Mouse (Mus musculus) embryo, embryonic 11 days (tissue): ENCODE data around the gene Klhdc8b.

Experiments used
- DNase-seq: peaks from one replicate; pipeline ENCODE4 v3.0.0-alpha.2; 2015

Klhdc8b gene

DNA sequence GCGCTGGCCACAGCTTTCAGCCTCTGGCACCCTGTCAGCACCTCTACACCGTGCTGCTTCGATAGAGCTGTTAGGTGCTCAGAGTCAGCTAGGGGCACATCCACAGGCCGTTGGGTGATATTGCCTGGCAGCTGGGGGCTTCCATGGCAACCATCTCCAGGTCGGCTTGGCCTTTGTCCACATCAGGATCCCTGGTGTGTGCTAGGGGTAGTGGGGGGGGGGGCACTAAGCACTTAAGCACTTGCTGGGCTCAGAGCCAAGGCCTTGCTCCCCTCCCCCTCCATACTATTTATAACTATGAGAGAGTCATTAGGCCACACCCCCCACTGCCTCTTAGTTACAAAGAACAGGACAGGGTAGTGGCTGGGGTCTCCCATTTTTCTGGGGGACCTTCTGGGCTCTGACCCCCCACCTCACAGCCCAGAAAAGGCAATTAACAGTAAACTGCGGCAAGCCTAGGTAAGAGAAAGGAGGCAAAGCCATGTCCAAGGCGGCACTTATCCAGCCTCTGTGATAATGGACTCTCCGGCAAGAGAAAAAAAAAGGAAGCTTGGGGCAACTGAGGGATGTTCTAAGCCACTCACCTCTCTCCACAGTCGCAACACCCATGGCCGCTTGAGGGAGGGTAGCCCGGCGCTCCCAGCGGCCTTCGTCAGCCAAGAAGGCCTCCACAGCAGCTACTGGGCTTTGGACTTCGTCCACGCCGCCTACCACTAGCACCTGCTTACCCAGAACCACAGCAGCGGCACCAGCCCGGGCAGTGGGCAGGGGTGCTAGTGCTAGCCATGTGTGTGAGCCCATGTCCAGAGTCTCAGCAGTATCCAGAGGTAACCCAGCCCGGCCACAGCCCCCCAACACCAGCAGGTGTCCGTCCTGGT lies 10.8 kb downstream of the Klhdc8b start:
- peak; percentile 75 for DNase-seq

- DNase-seq: peak; percentile 86
These were observed 11.5 kb downstream of the Klhdc8b start for GRCm38 (mm10) chr9:108449860-108450259.

GRCm38 (mm10) chr9:108445125-108445524 lies 16.3 kb downstream of the Klhdc8b start:
- no peak for DNase-seq

- no peak for DNase-seq
These were observed 20.0 kb downstream of the Klhdc8b start for GRCm38 (mm10) chr9:108441236-108441919.

DNA sequence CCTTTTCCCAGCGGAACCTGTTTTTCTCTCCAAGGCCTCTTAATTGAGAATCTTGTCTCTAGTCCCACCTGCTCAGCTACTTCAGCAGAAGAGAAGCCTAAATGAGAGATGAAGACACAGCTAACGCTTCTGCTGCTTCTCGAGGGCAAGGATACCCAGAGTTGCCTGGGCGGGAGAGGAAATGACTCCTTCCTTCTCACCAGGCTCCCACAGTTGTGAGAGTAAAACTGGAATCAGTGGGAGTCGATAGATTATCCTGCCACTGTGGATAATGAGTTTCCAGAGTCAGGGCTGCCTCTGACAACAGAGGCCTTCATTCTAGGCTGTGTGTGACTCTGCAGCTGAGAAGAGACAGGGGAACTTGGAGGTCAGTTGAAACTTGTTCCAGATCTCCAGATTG lies 20.9 kb downstream of the Klhdc8b start:
- DNase-seq: no peak

GRCm38 (mm10) chr9:108439176-108439575 lies 22.2 kb downstream of the Klhdc8b start:
- DNase-seq: no peak

- DNase-seq: no peak
These were observed 25.2 kb downstream of the Klhdc8b start, which contains the start of gene BC048562 for GRCm38 (mm10) chr9:108436182-108436581. BC048562 (plus strand) TSS chr9:108436482.

GRCm38 (mm10) chr9:108431431-108432067 lies 29.8 kb downstream of the Klhdc8b start:
- DNase-seq: peak; percentile 66

DNA sequence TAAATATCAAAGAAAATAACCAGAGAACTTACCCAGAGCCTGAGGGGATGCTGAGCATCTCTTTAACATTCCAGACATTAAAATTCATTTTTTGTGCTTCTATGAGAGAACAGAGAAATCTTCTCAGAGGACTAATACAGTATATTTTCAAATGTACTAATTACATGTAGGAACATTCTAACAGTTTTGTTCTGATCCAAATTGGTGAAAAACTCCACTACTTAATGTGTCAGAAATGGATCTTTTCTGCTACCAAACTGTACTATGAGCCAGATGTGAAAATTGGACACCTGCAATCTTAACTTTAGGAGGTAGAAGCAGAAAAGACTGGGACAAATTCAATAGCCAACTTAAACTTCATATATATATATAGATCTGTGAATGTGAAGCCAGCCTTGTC lies 33.0 kb downstream of the Klhdc8b start, which contains the start of gene Ccdc36:
Ccdc36 (minus strand) TSS at position 101 of the 400 bp plus-strand sequence.
- no peak for DNase-seq

DNA sequence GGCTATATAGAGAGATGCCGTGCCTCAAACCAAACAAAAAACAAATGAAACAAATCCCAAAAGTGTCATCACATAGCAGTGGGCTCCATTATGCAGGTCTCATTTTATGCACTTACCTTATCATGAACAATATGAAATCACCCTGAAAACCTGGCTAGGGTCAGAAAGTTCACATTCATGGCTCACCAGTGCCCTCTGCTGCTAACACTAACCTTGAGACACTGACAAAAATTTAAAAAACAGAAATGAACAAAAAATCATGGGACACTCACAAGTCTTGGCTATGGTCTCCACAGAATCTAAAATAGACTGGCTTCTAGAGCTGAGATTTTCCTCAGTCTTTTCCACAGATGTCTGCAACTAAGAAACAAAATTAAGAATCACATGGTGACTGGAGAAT lies 49.2 kb downstream of the Klhdc8b start:
- peak; percentile 31 for DNase-seq

DNA sequence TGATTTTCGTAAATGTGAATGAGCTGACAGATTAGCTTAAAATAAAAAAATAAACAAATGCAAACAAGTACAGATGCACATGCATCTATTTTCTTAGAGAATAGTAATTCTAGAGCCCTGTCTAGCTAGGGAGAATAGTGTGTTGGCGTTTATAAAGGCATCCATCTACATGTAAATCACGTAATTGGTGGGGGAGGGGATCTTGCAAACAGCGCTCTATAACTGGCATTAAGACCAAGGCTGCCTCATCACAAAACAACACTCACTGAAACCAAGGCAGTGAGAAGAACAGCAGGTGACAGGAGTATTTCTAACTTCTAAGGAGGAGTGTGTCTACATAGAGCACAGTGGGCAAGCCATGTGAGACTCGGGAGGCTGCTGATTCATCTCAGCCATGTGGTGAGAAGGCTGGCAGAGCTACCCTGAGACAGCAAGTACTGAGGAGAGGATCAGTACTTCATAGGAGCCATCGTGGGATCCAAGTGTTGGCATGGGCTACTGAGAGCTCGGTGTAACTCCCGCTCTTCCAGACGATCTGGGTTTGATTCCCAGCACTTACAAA lies 49.9 kb downstream of the Klhdc8b start:
- DNase-seq: no peak

DNA sequence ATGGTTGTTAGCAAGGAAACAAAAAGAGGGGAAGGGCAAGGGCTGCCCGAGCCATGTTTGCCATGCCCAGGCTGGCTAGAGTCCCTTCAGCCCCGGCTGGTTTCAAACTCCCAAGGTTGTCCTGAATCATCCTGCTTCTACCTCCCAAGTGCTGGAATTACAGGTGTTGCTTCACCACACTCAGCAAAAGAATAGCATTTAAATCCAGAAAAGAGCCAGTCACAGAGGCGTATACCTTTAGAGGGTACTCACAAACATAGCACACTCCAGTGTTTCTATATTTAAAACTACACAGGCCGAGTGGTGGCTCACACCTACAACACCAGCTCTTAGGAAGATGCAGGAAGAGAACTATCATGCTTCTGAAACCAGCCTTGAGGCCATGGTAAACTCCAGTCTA lies 51.8 kb downstream of the Klhdc8b start:
- DNase-seq: no peak

GRCm38 (mm10) chr9:108404451-108404850 lies 56.9 kb downstream of the Klhdc8b start:
- no peak for DNase-seq

GRCm38 (mm10) chr9:108403081-108403480 lies 58.3 kb downstream of the Klhdc8b start:
- DNase-seq: no peak

DNA sequence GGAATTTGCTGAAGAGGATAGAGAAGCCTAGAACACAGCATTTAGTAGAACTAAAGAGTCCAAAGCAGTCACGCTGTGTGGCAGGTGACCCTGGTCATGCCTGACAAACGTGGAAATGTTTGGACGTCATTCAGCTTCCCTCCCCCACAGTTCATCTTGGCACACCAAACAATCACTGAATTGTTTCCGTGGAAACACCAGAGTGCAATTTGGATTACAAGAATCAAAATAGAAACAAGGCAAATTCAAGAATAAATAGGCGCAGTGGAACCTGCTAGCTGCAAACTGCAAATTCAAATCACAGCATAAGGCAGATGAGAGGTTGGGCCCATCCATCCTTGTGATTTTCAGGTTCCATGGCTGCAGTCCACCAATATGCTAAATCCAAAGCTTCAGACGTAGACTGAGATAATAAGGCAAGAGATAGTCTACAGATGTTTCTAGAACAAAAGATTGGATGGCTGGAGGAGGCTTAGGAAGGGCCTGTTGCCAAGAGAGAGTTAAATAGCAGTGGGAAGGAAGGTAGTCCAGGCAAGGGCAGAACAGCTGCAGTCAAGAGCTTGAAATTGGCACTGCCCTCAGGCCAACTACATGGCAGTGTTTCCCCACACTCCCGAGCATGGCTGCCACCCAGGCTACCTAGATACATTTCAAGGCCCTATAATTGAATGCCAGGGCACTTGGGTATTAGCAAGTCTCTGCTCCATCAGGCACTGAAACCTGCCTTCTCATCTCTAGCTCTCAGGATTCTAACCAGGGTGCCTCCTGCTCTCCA lies 60.0 kb downstream of the Klhdc8b start:
- DNase-seq: no peak

GRCm38 (mm10) chr9:108398324-108398723 lies 63.1 kb downstream of the Klhdc8b start:
- no peak for DNase-seq
